Mouse (Mus musculus) midbrain, embryonic 10.5 days (tissue): Measurements from ENCODE around the gene Gm45711. TPM values are rescaled to one million over a fixed set of nuclear protein-coding genes. Genes with fewer than 3 reads are reported as not detected.
"Not testable (repeated sequence)": the region's sequence is repeated elsewhere in the genome, so short reads cannot be mapped to it uniquely, and the experiment has no call there.

Experiments used
- DNase-seq: peaks from one replicate; pipeline ENCODE4 v3.0.0-alpha.2; 2017; ENCODE audit warnings: low spot score
- H3K27ac ChIP-seq: fragments of 300-500 bp; sonication (generic); replicated peaks from 2 replicates; pipeline ENCODE4 v1.5.1; 2016; ENCODE audit warnings: mild to moderate bottlenecking
- H3K27me3 ChIP-seq: fragments of 300-500 bp; sonication (generic); 2 replicates; pipeline ENCODE4 v1.6.1; 2016; ENCODE audit warnings: low read depth, mild to moderate bottlenecking; ENCODE audit not compliant: poor library complexity, severe bottlenecking
- H3K36me3 ChIP-seq: fragments of 300-500 bp; sonication (generic); 2 replicates; pipeline ENCODE4 v1.6.1; 2016; ENCODE audit warnings: mild to moderate bottlenecking, moderate library complexity
- H3K4me1 ChIP-seq: fragments of 300-500 bp; sonication (generic); 2 replicates; pipeline ENCODE4 v1.6.1; 2016
- H3K4me3 ChIP-seq: fragments of 300-500 bp; sonication (generic); 2 replicates; pipeline ENCODE4 v1.5.1; 2016; ENCODE audit warnings: mild to moderate bottlenecking, moderate library complexity
- H3K9me3 ChIP-seq: fragments of 300-500 bp; sonication (generic); replicated peaks from 2 replicates; pipeline ENCODE4 v1.6.1; 2016; ENCODE audit warnings: mild to moderate bottlenecking
- WGBS: fragments of 180-500 bp; shearing (Covaris S2); methylation state at CpG from one replicate; pipeline ENCODE4 v1.1.7; 2016; 5-methylcytosine and 5-hydroxymethylcytosine counted together
- polyA plus RNA-seq: library from polyadenylated mRNA; unstranded; fragments of >200 nt; fragmentation: Nextera tagmentation; extraction: Ambion mirVana; gene quantifications from 2 replicates; pipeline ENCODE4 v1.2.1, GENCODE M21; 2016

Gene Gm45711
- polyA plus RNA-seq, 1 experiment from 2014 or later = not detected

DNA sequence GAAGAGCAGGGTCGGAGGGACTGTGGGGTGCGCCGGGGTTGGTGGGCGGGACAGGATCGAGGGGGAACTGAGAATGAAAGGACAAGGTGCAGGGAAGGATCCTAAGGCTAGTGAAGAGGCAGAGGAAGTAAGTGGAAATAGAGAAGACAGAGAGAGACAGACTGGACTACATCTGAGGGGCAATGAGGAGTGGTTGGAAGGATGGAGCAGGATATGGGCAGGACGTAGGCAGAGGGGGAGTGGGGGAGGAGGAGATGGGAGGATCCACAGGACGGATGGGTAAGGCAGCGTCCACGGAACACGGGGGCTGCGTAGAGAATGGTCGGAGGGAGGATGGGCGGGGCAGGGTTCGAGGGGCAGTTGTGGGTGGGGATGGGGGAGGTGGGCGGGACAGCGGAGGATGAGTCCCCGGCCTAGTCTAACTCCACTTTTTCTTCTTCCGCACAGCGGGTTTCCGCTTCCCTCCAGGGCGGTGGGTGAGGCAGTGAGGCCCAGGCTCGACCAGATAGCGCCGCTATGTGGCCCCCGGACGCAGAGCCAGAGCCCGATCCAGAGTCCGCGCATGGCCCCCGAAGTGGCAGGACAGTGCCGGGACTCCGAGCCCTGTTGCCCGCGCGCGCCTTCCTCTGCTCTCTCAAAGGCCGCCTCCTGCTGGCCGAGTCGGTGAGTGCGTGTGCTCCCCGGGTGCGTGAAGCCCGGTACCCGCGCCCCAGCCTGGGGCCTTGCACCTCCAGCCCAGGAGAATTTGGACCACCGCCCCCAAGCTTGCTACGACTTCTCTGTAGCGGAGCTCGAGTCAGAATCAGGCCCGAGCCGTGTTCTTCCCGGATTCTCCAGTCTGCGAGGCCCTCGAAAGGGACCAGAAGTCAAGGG, 30.6 kb upstream of the Gm45711 start:
- H3K4me1 ChIP-seq = peaks cover 33% of the 10 kb centered on the region
- peak overlapping the region; percentile 92 for H3K27ac ChIP-seq
- no peaks in the 10 kb centered on the region for H3K9me3 ChIP-seq
- peak; percentile 87 for DNase-seq
- peaks cover 4% of the 10 kb centered on the region; the same call in 1 of the 2 replicates for H3K36me3 ChIP-seq
- peak overlapping the region; percentile 70 for H3K4me3 ChIP-seq
- no peaks in the 10 kb centered on the region for H3K27me3 ChIP-seq
- WGBS = under 1% methylated on average over 46 of the region's 54 CpGs

DNA sequence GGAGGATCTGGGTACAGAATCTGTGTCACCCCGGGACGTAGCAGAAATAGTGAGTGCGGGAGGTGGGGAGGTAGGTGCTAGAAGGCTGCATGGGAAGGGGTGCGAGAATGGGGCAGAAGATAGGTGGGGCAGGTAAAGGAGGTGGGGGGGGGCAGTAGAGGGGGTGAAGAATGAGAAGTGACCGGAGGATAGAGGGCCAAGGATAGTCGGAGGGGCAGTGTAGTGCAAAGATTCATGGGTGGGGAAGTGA, 30.0 kb upstream of the Gm45711 start:
- Histone ChIP-seq H3K4me3 (peak overlapping the region; percentile 70), H3K4me1 (peaks cover 33% of the 10 kb centered on the region), H3K27me3 (no peaks in the 10 kb centered on the region), H3K27ac (peak overlapping the region; percentile 92), H3K9me3 (no peaks in the 10 kb centered on the region), H3K36me3 (peaks cover 3% of the 10 kb centered on the region; the same call in 1 of the 2 replicates)
- DNase-seq = no peak
- WGBS = 2% methylated on average over 6 of the region's 6 CpGs

DNA sequence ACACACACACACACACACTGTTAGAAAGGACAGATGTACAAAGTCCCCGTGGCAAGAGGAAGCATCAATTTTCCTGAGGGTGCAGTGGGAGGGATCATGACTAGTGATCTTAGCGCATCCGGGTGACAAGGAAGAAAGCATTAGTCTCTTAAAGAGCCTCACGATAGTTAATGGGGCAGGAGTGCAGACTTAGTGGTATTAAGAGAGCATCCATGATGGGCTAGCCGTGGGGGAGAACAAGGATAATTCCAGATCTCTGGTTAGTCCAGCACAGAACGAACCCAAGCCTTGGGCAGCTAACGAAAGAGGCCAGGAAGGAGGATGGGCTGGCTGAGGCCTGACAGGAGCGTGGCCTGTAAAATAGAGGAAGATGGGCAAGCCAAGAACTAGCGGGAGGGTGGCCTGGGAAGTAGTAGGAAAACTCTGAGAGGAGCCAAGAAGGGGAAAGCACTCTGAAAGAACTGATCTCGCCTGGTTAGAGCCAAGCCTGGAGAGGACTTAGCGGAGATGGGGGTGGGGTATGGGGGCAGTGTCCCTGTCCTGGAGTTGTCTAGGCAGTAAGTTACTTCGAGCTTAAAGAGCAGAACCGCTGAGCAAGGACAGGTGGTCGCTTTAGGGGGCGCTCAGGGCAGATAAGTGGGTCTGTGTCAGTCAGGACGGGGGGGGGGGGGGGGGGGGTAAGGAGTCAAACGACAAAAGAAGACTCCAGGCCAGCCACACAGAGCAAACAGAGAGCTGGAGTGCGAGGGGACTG, 29.5 kb upstream of the Gm45711 start, which contains the start of gene Cmtm3:
Cmtm3 (plus strand) TSS at position 182 of the 754 bp plus-strand sequence.
- peak within 1 kb of the TSS; percentile 92 for H3K27ac ChIP-seq
- peak; percentile 36 for DNase-seq
- no peaks in the 10 kb centered on the region for H3K9me3 ChIP-seq
- H3K4me1 ChIP-seq = peaks cover 33% of the 10 kb centered on the region
- WGBS = 17% methylated on average over 17 of the region's 18 CpGs
- peak within 1 kb of the TSS; percentile 70 for H3K4me3 ChIP-seq
- H3K27me3 ChIP-seq = no peaks in the 10 kb centered on the region
- no peaks in the 10 kb centered on the region for H3K36me3 ChIP-seq

DNA sequence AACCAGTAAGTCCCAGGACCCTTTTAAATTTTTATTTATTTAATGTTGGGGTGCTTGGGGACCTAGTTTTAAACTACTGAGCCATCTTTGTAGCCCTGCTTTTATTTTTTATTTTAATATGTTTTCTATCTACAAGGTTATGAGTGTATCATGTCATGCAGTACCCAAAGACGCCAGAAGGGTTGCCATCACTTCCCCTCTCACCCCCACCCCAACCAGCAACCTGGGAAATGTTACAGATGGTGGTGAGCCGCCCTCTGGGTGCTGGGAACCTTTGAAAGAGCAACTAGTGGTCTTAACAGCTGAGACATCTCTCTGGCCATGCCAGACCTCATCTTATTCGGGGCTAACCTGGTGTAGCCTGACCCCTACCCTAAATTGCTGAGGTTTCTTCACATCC, 28.0 kb upstream of the Gm45711 start:
- Histone ChIP-seq H3K36me3 (no peaks in the 10 kb centered on the region), H3K27me3 (no peaks in the 10 kb centered on the region), H3K27ac (no peak overlapping the region), H3K9me3 (no peaks in the 10 kb centered on the region), H3K4me3 (no peak overlapping the region), H3K4me1 (peaks cover 26% of the 10 kb centered on the region)
- WGBS = 50% methylated on average over 3 of the region's 3 CpGs
- DNase-seq = peak; percentile 11

DNA sequence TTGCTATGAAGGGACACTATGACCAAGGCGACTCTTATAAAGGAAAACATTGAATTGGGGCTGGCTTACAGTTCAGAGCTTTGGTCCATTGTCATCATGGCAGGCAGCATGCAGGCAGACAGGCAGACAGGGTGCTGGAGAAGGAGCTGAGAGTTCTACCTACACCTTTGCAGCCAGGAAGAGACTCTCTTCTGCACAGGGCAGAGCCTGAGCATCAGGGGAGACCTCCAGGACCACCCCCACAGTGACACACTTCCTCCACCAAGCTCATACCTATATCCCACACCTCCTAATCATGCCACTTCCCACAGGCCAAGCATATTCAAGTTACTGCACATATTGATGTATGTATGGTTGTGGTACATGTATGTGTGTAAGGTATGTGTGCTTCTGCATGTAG, 26.9 kb upstream of the Gm45711 start:
- no peaks in the 10 kb centered on the region for H3K9me3 ChIP-seq
- no peak overlapping the region for H3K4me3 ChIP-seq
- no peak overlapping the region for H3K27ac ChIP-seq
- 83% methylated on average over 1 of the region's 1 CpGs for WGBS
- DNase-seq = peak; percentile 6
- peaks cover 24% of the 10 kb centered on the region for H3K4me1 ChIP-seq
- H3K27me3 ChIP-seq = no peaks in the 10 kb centered on the region
- no peaks in the 10 kb centered on the region for H3K36me3 ChIP-seq

DNA sequence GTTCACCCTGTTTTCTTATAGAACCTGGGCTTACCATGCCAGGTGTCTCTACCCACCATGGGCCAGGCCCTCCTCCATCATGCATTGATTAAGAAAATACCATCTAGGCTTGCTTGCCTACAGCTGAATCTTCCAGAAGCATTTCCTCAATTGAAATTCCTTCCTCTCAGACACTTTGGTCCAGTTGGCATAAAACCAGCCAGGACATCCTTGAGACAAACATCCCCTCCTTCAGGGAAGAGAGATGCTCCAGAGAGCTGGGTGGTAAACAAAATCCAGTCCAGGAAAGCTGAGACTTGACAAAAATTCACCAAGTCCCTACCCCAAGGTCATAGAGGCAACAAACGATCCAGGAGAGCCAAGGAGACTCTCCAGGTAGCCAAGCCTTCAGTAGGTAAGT, 24.3 kb upstream of the Gm45711 start:
- Histone ChIP-seq H3K4me1 (peaks cover 2% of the 10 kb centered on the region; the same call in 1 of the 2 replicates), H3K27me3 (no peaks in the 10 kb centered on the region), H3K4me3 (no peak overlapping the region), H3K27ac (no peak overlapping the region), H3K9me3 (no peaks in the 10 kb centered on the region), H3K36me3 (no peaks in the 10 kb centered on the region)
- 71% methylated on average over 1 of the region's 1 CpGs for WGBS
- DNase-seq = peak; percentile 4

DNA sequence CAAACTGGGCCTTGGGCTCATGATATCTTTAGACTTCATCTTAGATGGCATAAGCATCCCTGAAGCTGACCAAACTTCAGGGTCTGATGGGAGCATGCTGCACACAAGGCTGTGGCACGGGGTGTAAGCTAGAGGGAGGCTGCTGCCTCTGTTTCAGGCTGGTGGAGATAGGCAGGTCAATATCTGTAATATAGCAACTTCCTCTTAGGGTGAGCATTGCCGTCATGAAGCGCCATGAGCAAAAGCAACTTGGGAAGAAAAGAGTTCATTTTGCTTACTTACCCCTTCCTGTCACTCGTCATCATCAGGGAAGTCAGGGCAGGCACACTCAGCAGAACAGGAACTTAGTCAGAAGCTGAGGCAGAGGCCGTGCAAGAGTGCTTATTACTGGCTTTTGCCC, 23.9 kb upstream of the Gm45711 start:
- DNase-seq = peak; percentile 7
- H3K4me1 ChIP-seq = no peaks in the 10 kb centered on the region
- no peak overlapping the region for H3K4me3 ChIP-seq
- H3K27ac ChIP-seq = no peak overlapping the region
- no peaks in the 10 kb centered on the region for H3K9me3 ChIP-seq
- no peaks in the 10 kb centered on the region for H3K36me3 ChIP-seq
- WGBS = 74% methylated on average over 5 of the region's 5 CpGs
- no peaks in the 10 kb centered on the region for H3K27me3 ChIP-seq

DNA sequence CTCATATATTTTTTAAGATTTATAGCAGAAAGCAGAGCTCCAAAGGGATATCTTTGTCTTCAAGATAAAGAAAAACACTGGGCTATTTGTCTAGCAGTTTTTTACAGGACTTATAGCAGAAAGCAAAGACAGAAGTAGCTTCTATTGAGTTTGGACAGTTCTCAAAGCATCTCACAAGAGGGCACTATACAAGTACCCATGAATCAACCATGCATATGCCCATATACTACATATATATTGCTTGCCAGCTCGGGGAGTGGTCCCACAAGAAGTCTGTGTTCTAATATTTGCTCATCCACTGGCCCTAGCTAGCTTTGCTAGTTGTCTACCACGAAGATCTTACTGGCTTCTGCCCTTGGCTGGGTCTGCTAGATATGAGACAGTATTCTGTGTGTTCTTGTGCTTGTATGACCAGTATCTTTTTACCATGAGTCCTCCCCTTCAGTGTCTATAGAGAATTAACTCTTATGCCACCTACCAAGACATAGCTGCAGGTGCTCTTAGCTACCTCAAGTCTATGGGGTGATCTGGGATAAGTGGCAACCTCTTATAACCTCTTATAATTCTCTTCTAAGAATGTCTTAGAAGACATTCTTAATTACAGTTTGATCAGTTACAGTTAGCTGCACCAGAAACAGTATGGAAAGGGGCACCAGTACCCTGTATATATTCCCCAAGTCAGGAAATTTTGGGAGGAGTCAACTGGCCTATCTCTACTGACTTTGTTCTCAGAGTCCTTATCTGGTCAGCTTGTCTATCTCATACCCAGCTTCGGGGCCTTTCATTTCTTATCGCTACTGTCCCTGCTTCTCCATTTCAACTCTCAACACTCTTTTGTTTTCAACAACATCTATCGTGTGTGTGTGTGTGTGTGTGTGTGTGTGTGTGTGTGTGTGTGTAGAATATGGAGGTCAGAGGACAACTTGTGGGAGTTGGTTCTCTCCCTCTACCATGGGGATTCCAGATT, 23.1 kb upstream of the Gm45711 start:
- DNase-seq = peak; percentile 6
- H3K4me1 ChIP-seq = no peaks in the 10 kb centered on the region
- H3K4me3 ChIP-seq = no peak overlapping the region
- WGBS = 86% methylated on average over 5 of the region's 5 CpGs
- H3K27ac ChIP-seq = no peak overlapping the region
- H3K36me3 ChIP-seq = no peaks in the 10 kb centered on the region
- H3K9me3 ChIP-seq = no peaks in the 10 kb centered on the region
- H3K27me3 ChIP-seq = no peaks in the 10 kb centered on the region

DNA sequence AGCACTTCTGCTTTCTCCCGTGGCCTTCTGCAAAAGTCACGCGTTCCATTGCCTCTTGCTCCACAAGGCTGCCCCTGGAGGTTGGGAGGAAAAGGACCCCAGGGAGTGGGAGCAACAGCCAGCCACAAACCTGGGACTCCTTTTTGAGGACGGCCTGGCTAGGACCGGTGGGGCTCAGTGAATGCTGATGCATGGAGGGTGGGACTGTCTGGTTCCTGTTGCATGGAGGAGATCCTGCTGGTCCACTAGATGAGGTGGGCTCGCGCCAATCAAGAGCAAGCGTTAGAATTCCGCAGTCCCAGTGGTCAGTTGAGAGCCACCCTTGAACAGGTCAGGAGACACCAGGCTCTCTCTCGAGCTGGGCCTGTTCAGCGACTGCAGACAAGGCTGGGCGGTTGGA, 12.0 kb upstream of the Gm45711 start, which contains the start of gene Cmtm2b:
Cmtm2b (plus strand) TSS at position 301 of the 400 bp plus-strand sequence.
- H3K4me1 ChIP-seq, H3K9me3 ChIP-seq, H3K4me3 ChIP-seq, H3K36me3 ChIP-seq, H3K27me3 ChIP-seq, H3K27ac ChIP-seq: not testable (repeated sequence)
- peak; percentile 9 for DNase-seq
- 86% methylated on average over 12 of the region's 12 CpGs for whole genome bisulfite sequencing

DNA sequence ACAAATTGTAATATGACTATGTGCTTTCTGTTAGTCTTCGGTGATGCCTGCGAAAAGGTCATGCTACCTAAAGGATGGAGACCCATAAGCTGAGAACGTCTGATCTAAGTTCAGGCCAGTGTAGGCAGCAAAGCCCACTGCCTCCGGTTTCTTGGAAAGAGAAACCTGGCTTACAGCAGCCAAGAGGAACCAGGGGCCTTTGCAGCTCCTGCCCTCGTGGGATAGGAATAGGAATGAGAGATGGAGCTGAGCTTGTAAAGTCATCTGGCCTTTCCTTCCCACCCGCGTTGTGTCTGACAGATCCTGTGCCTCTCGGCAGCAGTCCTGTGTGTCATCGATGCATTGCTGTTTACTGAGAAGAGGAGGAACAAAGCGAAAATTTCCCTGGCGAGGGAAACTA, 11.4 kb upstream of the Gm45711 start, which contains the start of gene Gm11020:
Gm11020 (plus strand) TSS at position 301 of the 400 bp plus-strand sequence.
- H3K27me3 ChIP-seq, H3K4me3 ChIP-seq, H3K36me3 ChIP-seq, H3K9me3 ChIP-seq, H3K4me1 ChIP-seq, H3K27ac ChIP-seq: not testable (repeated sequence)
- DNase-seq = peak; percentile 5
- WGBS = 88% methylated on average over 11 of the region's 11 CpGs

DNA sequence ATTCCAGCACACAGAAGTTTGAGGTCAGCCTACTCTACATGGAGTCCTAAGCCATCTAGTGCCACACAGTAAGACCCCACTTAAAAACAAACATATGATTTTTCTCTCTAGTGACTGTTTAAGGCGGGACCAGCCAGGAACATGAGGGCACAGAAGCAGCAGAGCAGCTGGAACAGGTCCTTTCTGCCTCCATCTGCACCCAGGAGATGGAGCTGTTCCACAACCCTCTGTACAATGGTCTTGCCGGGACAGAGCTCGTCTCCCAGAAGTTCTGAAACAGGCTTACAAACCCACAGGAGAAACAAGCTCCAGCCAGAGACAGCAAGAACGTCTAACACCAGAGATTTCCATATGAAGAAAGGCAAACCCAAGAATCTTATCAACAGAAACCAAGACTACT, 3.4 kb upstream of the Gm45711 start:
- no peak overlapping the region for H3K27ac ChIP-seq
- H3K4me3 ChIP-seq = no peak overlapping the region
- no peaks in the 10 kb centered on the region for H3K4me1 ChIP-seq
- H3K36me3 ChIP-seq = no peaks in the 10 kb centered on the region
- no peaks in the 10 kb centered on the region for H3K9me3 ChIP-seq
- H3K27me3 ChIP-seq = no peaks in the 10 kb centered on the region
- WGBS = 71% methylated on average over 4 of the region's 4 CpGs
- no peak for DNase-seq

DNA sequence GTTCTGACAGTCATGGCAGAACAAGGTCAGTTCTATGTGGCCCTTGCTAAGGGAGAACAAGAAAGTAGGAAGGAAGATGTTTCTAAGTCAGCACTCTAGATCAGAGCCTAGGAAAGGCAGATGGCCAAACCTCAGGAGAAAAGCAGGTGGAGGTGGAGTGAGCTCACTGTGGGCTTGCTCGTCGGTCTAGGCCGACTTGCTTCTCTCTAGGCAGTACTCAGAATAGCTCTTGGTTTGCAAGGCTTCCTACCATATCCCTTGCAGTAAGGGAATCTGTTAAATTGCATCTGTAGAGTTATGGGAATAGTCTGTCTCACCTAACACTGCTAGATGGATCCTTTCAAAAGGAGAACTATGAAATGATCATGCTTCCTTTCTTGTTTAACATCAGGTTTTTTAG, 2.1 kb upstream of the Gm45711 start:
- H3K4me3 ChIP-seq, H3K36me3 ChIP-seq, DNase-seq, H3K27ac ChIP-seq, H3K9me3 ChIP-seq, H3K27me3 ChIP-seq, H3K4me1 ChIP-seq: not testable (repeated sequence)
- WGBS = 88% methylated on average over 3 of the region's 3 CpGs
